Mouse (Mus musculus) thymus, adult 2 months (tissue): ENCODE data around the gene Casz1.

ENCODE experiments used
- CTCF ChIP-seq: fragments of 200-500 bp; IDR thresholded peaks from 2 replicates; pipeline ENCODE4 v1.5.1; 2012; ENCODE audit warnings: mild to moderate bottlenecking, control low read depth, low read length, moderate library complexity, borderline replicate concordance; ENCODE audit not compliant: control insufficient read depth, poor library complexity, insufficient read depth; ENCODE audit errors: extremely low read depth
- POLR2A ChIP-seq: fragments of 200-500 bp; IDR thresholded peaks from 2 replicates; pipeline ENCODE4 v1.6.1; 2012; ENCODE audit warnings: mild to moderate bottlenecking, low read length, control low read depth, moderate library complexity; ENCODE audit not compliant: control insufficient read depth, poor library complexity, insufficient read depth; ENCODE audit errors: extremely low read depth

- TF ChIP-seq CTCF, result no peak
- no peak for TF ChIP-seq POLR2A
These were observed 185.8 kb downstream of the Casz1 start for GRCm38 (mm10) chr4:148990038-148990437.
